Mouse (Mus musculus) urinary bladder, postnatal 25 days (tissue): ENCODE measurements around the gene Prkn.

Experiments
- DNase-seq: peaks from one replicate; pipeline ENCODE4 v3.0.0; 2022; ENCODE audit warnings: low spot score

Prkn gene

DNA sequence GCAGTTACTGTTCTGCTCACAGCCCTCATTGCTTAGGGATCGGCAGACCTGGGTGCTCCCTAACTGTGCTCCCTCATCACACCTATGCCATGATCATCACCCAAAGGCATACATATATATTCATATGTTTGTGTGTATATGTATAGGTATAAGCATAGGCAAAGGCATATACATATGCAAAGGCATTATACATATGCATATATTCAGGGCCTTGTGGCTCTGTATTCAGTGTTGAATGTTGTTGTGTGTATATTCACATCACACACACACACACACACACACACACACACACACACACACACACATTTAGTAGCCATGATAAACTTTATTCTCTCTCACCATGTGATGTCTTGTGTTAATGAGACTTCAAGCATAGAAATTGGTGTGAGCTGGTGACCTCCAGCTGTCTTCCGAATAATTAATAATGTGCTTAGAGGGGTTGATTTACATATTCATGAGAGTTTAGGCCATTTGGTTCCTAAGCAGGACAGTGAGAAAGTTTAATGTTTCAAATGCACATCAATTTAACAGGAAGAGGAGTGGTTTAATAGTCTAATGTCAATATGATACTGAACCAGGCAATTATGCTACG, 804.8 kb downstream of the Prkn start:
- DNase-seq: no peak

DNA sequence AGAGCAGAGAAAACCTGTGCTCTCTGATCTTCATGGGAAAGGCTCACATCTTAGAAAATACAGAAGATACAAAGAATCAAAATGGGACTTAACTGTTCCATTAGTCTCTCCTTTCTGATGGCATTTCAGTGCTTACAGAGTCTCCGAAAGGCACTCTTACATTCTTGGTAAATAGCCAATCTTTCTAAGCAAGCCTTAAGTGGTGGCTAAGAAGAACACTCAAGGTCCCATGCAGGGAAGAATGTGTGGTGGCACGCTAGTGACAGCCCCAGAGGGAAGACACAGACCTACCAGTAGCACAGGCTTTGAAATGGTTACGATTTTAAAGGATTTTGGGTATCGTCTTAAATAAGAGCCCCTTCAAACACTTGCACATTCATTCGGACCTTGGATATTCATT, 816.2 kb downstream of the Prkn start:
- DNase-seq: no peak

DNA sequence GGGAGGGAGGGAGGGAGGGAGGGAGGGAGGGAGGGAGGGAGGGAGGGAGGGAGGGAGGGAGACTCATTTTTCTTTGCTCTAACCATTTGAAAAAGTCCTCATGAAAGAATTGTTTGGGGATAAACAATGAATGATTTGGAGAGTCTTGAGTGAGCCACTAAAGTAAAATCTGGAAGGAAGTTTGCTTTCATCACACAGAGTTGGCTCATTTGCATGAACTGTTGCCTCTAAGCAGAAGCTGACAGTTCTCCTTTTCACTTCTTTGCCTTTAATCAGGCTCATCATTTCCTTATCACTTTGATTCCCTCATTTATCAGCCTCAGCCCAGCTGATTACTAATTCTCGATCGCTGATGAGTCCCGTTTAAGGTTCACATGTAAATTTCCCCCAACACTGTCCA, 816.7 kb downstream of the Prkn start:
- no peak for DNase-seq

DNA sequence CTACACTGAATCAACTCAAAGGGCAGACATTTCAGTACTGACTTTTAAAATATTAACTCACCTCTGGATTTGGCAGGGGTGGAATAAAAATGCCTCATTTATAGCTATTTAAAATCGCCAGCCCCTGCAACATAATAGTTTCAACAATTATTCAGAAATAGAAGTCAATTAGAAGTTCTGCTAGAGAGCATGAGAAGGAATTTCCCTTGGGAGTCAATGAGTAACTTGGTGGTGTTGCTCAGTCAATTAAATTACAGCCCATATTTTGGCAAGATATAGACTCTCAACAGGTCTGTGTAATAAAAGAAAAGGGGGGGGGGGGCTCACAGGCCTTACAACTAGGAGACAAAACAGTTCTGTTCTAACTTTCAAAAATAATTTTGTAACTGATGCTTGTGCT, 821.7 kb downstream of the Prkn start:
- no peak for DNase-seq

DNA sequence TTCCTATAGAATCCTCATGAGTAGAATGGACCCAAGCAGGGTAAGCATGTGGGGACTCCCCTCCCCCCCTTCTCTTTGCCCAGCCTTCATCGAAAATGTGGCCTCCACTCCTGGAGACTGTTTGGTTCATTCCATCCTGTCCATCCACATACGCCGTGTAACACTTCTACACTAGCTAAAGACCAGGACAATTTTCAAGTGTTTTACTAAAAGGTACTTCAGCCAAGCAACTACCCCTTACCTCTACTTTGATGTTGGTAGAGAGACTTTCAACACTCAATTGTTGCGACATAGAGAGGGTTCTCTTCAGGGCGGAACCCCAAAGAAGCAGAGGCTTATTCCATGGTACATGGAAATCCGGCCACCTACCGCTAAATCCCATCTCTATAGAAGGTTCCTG, 823.3 kb downstream of the Prkn start:
- no peak for DNase-seq

DNA sequence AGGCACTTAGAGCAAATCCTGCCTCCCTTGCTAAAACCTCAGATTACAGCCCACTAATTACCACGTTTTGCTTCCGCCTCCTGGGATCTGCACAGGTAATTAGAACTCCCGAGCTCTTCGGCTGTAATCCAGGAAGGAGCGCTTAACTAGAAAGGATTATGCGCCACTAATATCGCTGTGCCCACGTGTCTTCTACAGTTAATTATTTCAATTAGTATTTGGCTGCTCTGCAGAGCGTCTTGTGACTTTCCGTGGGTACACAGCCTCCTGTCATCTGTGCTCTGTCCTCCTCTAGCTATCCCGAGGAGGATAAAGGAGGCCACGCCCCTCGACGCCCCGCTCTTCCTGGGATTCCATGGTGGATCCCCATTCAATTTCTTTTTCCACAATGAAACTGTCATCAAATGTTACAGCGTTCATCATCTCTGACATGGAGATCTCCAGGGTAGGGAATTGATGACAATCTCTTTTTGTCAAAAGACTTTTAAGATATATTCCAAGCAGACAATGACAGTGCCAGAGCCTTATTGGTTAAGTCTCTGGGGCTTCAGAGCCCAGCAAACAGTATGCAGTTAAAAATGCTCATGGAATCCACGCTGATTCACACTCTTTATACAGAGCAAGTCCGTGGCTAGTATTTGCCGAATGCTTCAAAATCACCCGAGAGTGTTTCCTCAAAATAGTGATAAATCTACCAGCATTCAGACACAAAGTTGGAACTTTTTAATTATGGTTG, 824.6 kb downstream of the Prkn start:
- DNase-seq: no peak

DNA sequence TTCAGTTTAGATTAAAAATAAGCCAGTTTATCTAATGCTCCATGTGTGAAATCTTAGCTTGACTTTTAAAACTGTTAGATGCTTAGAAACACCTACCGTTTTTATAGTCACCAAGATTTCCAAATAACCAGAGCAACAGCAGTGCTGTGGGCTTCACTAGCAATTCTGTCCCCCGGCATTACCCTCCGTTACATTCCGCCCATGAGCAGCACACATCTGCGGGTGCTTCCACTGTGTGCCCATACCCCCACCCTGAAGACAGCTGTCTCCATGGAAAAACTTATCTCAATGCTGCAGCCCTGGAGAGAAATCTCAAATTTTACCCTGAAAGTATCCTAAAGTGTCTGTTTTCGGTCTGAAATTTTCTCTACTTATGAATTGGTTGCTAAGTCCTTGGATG, 839.5 kb downstream of the Prkn start:
- DNase-seq: no peak

DNA sequence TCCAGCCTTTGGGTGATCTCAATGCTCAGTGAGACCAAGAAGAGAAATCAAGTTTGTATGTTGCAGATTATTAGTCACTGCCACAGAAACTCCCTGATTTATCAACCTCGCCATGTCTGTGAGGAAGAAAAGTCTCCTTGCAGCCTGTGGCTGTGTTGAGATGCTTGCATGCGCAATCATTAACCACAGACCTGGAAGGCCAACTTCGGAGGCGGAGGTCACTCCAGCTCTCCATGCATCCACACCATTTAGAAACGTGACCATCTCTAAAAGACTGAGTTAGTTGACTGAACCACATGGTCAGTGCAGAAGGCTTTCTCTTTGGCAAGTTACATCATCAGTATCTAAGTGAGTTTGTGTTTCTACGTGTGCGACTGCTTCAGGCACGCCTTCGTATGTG, 840.3 kb downstream of the Prkn start:
- DNase-seq: no peak

DNA sequence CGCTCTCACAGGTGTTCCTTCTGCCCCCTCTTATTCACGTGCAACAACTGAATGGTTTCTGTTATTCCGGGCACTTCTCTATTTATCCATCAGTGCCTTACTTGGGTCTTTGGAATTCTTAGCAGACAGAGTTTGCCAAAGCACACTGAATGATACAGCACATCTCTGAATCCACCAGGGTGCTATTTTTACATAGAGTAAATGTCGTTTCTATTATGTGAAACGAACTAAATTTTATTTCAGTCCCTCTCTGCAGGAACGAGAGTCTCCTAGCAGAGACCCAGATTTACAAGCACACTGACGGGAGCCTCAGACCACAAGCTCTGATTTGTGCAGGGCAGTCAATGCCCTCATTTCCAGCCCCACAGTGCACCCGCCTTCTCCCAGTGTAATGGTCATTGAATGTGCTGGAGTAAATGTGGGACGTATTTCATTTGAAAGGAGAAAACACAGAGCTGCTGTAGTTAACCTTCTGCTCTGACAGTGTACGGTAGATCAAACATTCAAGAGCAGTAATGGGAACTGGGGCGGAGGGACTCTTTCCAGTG, 841.7 kb downstream of the Prkn start:
- DNase-seq: no peak

DNA sequence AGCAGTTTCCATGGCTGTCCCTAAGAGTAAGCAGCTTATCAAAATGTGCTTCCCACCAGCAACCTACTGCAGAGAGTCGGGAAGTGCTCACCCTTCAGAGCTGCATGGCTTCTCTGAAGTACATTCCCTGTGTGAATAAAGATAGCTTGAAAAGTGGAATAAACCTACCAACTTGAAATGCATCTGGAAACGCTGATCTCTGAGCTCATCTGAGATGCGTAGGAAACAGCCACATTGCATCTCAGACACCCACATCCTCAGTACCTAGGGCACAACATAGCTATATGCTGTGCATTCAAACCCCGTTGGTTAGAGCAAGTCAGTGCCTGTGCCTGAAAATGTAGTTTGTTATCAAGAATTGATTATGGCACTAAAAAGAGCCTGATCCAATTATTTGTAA, 864.8 kb downstream of the Prkn start:
- no peak for DNase-seq

DNA sequence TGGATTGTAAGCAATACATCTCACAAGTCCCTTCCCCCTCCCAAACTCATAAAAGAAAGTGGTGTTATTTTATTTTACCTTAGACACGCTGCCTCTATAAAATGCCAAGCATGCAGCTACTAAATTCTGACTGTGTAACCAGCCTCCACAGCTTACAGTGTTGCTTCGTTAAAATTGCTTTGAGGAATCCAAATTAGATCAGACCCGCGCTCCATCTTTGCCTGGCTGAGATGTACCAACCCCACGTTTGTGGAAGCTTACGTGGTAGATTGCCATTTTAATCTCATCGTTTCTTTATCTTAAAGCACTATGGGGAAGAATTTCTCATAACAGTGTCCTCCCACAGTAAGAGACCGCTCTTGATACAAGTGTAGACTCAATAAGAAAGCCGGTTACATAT, 865.6 kb downstream of the Prkn start:
- no peak for DNase-seq

DNA sequence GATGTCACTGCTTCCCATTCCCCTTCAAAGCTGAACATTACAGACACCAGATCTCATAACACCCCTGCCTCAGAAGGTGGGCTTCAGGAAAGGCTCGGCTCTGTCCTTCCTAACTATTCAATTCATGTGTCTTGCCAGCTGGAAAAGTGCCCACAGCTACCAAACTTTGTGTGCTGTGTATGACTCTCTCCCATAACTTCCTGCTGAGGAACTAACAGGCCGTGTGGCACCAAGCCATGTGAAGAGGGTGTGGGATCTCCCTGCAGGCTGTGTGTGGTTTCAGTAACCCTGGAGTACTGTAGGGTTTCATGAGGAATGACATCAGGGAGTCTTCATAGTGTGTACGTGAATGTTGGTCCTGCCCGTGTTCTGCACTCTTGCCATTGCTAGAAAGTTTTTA, 871.9 kb downstream of the Prkn start:
- DNase-seq: no peak

DNA sequence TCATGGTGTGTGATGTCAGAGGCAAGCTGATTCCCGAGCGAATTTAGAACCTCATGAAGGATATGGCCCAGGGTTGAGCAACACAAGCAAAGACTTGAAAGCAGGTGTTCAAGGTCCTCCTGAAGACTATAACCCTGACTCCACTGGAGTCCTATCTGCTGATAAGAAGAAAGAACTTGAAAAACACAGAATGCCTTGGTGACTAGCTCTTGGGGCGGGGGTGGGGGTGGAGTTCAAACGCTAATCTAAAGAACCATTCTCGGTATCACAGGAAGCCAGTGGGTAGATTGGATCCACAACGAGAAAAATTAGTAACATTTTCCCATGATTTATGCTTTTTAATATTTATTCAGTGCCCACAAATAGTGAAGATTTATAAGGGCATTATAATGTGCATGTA, 879.6 kb downstream of the Prkn start:
- no peak for DNase-seq

DNA sequence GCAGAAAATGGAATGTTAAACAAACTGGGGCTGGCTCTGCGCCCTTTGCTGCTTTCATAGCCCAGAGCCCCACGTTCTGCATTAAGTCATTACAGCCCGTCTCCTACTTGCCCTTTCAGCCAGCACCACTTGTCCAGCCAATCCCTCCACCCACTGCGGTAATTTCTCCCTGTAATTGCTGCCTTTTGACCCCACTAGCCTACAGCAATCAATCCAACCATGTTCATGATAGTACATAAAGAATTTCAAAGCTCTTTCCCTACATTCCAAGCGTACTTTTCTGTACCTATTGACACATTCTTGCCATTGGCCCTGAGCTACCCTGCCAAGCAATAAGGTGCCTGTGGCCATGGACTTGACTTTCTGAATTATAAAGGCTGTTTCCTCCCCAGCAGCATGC, 881.7 kb downstream of the Prkn start:
- no peak for DNase-seq

DNA sequence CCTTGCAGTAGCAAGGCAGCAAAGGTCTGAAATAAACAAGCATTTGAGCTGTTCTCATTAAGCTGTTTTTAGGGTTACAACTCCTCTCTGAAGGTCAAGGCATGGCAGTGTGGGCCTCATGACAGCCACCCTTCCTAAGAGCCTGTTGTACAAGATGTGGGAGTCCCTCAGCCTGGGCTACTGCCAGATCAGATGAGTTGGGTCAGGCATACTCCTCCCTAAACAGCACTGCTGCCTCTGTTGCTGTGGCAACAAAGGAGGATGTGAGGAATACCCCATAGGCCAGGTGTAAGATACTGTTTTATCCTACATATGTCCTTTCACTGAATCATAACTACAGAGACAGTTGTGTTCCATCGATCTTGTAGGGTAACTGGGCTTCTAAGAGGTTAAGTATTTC, 882.3 kb downstream of the Prkn start:
- DNase-seq: no peak

DNA sequence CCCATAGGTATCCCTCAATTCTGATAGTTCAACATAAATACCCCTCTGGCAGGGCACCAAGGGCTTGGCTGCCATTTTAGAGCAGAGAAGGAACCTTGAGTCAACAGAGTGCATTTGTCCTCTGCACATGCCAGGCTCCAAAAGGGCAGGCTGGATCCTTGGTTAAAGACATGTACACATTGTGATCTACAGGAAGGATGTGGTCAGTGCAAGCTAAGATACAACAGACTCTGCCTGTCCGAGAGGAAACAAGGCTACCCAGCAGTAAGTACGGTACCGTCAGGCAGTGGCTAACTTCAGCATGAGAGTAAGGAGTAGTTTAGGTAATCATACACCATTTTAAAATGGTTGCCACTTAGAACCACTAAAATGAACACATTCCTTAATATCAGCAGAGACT, 884.0 kb downstream of the Prkn start:
- no peak for DNase-seq

DNA sequence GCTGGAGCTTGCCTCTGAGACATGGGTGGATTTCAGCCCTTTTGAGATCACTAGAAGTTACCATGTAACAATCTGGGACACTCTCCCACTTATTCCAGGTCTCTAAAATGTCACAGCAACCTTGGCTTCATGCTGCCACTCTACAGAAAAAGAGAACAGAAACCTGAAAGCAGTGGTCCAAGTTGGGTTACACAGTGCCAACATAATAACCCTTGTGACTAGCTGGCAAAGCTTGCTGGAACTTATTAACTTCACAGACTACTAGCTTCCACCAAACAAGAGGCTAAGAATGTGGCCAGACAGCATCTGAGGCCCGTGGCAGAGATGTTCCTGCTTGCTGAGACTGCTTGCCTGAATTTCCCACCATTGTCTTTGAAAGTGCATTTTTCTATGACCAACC, 886.9 kb downstream of the Prkn start:
- DNase-seq: no peak

DNA sequence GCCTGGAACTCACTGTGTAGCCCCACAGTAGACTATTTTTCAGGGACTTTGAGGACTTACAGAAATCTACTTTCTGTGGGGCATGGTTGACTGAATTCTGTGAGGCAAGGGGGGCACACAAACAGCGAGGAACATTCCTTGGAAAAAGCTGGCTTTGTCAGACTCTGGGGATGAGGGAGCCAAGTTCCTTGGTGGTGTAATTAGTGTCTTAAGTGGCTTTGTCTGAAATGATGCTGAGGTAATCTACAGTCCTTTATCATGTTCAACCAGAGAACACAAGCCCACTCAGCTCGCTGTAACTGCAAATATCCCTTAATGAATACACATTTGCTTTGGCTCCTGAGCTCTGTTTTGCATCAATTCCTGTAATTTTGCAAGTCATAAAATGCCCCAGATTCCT, 888.1 kb downstream of the Prkn start:
- DNase-seq: no peak

DNA sequence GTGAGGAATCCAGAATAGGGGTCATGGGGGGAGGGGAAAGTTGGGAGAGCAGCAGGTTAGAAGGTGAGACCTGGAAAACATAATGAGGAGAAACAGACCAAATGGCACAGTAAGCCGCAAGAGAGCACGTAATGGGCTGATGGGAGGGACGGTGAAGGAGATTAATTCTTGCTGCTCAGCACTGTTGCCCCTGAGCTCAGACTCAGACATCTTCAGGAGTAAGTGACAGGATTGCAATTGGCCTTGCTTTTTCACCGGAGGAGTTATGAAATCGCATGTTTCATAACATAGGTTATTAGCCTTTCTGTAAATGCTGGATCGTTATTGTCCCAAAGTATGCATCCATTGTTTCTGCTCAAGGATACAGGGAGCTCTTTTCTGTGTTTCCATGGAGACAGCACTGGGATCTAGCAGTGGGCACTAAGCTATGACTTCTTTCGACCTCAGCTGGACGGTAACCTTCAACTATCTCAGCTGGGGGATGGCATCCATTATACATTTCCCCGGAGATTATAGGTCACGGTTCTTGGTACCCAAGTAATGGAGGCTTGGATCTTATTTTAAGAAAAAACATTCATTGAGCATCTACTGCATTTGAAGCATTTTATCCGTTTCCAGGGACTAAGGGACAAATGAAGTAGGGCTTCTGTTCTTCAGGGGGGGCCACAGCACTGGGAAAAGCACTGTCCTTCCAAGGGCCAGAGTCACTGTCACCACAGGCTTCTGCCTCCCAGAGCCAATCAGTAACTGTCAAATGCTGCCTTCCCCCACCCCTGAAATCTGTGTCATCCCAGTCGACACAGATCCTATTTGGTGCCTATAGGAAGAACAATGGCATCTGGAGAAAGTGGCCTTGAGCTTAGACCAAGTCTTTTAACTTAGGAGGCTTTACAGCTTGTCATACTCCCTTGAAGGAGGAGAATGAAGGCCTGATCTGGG, 890.7 kb downstream of the Prkn start:
- DNase-seq: no peak

DNA sequence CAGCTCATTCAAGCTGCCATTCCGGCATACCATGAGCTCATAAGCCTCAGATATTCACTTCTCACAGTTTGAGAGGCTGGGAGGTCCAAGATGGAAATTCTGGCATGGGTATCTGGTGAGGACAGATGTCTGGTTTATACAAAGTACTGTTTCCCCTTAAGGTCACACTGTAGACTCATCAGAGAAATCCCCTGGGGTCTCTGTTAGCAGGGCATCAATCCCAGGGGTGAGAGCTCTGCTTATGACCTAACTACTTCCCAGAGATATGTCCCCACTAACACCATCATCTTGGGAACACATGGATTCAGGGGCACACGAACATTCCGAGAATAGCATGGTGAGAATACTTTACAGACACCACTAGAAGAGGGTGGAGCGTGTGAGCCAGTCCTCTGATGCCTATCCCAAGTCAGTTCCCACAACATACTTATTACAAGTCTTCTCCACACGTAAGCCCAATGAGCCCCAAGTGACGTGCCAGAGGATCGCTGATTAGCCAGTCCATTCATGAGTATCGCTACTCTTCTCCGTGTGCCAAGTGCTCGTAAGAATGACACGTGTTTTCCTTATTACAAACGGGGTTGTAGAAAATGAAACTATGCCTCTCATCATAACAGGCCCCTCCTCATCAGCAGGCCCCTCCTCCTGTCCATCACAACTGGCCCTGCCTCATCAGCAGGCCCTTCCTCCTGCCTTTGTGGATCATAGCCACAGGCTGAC, 895.1 kb downstream of the Prkn start:
- no peak for DNase-seq

DNA sequence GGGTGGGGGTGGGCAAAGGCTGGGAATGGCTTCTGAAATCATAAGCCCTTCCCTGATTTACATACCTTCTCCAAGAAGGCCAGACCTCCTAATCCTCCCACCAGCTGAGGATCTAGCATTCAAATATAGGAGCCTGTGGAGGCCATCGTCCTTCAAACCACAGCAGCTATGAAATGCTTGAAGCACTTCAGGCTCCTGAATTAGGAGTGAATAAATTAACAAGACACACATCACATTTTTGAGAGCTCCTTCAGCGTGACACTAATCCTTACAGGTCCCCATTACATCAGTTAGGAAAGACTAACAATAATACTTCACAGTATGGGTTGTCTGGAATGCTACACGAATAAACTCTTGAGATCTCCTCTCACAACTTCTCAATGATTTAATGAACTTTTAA, 896.3 kb downstream of the Prkn start:
- no peak for DNase-seq

DNA sequence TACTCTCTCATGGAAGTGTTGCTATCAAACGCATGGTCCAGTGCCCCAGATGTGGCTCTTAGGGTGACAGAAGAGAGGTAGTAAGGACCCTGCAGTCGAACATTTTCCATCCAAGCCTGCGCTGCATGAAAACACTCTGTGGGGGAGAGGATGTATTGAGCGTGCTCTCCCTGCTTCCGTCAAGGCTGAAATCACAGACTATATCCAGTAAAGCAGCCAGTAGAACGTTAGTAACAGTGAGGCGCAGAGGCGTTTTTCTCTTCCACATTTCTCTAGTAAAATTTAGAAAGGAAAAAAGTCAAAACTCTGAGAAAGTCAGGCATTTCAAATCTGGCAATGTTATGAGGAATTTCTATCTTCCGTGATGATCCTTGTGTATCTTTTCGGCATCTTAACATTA, 897.7 kb downstream of the Prkn start:
- no peak for DNase-seq
